Mouse (Mus musculus) c-Kit-positive CD71-positive TER-119-negative erythroid progenitor cells, embryonic 14.5 days (primary cell): Measurements from ENCODE around the gene Scfd2.

Source experiments
- DNase-seq: peaks from one replicate; pipeline ENCODE4 v3.0.0-alpha.2; 2013; ENCODE audit warnings: low read depth

Scfd2 gene

GRCm38 (mm10) chr5:74455510-74456269 is 75.9 kb downstream of the Scfd2 start:
- peak; percentile 15 for DNase-seq

GRCm38 (mm10) chr5:74455094-74455493 is 76.5 kb downstream of the Scfd2 start:
- DNase-seq = no peak

DNA sequence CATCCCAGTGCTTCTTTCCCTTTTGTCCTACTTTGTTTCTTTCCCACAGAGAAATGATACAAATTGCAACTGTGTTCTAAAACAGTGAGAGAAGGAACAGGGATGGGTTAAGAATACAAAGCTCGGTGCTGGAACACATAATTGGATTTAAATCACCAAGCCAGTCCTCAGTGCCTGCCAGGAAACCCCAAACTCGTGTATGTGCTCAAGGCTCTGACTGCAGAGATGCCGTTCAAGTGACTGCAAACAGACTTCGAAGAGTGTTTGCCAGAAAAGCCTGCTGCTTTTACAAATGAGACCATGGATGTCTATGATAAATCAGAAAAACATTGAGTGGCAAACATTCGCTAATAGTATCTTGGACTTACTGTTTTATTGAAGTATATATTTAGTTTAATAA is 80.6 kb downstream of the Scfd2 start:
- no peak for DNase-seq

- no peak for DNase-seq
These were observed 83.8 kb downstream of the Scfd2 start for GRCm38 (mm10) chr5:74447517-74448334.

- no peak for DNase-seq
These were observed 85.7 kb downstream of the Scfd2 start for GRCm38 (mm10) chr5:74445861-74446260.

DNA sequence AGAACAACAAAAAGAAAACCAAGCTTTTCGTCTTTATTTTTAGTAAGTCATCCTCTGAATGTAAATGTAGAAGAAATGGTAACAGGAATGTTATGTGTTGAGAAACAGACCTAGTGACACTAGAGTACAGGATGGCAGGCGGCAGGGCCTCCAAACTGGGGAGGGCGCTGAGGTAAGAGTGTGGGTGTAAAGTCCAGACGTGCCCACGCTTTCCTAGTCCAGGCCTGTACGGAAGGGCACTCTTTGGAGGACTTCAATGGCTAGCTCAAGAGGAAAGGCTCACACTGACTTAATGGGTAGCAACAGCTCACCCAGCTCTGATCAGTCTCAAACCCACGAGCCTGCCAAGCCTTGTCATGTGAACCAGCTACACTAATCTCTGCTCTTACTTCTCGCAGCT is 93.2 kb downstream of the Scfd2 start:
- DNase-seq = no peak

GRCm38 (mm10) chr5:74433580-74434147 is 97.9 kb downstream of the Scfd2 start:
- DNase-seq = peak; percentile 22

- no peak for DNase-seq
These were observed 98.5 kb downstream of the Scfd2 start for GRCm38 (mm10) chr5:74432879-74433539.

DNA sequence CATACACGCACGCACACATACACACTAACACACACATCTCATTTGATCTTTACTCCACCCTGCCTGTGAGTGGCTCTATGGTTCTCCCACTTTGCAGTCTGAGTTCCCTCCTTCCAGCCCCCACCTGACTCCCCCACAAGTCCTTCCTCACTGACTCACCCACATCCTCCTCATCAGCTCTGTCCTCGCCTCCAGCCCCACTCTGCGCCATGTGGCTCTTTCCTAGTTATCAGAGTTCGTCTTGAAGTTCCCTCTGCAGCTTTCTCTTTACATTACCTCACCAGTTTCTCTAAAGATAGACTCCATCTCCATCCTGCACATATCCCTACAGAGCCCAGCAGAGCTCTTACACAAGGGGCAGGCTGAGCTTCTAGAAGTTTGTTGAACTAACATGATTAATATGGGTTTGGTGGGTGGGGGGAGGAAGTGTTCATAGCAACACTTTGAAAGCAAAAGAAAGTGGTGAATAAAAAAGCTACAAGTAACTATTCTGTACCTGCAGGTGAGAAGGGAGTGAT is 110.9 kb downstream of the Scfd2 start:
- no peak for DNase-seq

GRCm38 (mm10) chr5:74412557-74412956 is 119.0 kb downstream of the Scfd2 start:
- no peak for DNase-seq

DNA sequence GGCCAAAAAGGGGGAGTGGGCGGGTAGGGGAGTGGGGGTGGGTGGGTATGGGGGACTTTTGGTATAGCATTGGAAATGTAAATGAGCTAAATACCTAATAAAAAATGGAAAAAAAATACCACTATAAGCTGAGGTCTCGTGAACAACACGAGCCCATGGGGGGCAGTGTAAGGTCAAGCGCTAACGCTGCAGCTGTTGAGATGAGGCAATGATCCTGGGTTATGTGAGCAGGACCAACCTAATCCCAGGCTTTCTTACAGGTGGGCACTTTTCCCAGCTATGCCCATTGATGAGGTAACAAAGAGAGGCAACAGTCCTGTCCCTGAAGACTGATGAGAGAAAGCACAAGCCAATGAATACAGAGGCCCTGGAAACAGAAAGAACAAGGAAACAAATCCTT is 126.7 kb downstream of the Scfd2 start:
- DNase-seq = no peak

DNA sequence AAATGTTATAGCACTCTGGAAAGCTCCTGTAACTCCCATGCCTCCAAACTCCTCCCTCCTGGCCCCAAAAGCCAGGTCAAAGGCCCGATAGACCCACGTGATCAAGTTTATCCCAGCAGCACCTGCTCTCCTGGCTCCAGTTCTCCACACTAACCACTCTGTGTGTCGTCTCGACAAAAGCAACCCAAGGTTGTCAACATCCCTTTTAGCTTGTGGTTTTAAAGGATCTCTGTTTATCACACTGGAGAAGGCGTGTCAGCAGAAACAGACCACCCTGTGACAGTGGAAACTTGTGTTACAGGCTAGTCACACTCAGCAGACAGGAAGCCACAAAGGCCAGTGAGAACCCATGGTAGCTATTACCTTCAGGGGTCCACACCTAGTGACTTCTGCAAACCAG is 127.5 kb downstream of the Scfd2 start:
- DNase-seq = peak; percentile 16

DNA sequence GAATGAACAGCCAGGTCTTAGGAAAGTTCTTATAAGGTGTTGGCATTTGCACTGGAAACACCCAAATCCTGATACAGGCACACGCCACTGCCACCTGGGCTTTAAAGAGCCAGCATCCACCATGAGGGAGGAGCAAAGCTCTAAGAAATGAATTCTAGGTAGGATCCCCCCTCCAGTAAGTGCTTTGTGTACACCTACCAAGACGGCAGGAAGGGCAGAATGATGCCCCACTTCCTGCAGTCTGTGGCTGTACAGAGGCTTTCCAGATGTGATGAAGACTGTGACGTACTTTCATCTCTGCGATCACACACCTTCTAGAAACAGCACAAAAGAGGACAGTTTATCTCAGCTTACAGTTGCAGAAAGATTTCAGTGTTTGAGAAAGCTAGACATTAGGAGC is 128.9 kb downstream of the Scfd2 start:
- no peak for DNase-seq

DNA sequence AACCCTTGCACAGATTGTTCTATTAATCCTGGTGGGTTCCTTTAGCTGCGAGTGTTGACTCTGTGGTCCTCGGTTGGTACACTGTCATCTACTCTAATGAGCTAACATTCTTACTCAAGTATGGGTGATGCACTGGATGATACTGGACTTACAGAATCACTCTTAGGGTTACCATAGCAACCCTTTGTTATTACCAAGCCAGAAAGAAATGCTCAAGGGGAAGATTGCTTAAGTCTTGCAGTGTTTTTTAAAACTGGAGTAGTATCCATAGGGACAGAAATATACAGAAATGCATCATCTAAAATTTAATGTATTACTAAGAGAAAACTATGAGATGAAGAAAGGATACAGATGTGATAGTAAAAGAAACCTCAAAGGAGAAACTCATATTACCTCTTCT is 139.8 kb downstream of the Scfd2 start:
- DNase-seq = no peak

DNA sequence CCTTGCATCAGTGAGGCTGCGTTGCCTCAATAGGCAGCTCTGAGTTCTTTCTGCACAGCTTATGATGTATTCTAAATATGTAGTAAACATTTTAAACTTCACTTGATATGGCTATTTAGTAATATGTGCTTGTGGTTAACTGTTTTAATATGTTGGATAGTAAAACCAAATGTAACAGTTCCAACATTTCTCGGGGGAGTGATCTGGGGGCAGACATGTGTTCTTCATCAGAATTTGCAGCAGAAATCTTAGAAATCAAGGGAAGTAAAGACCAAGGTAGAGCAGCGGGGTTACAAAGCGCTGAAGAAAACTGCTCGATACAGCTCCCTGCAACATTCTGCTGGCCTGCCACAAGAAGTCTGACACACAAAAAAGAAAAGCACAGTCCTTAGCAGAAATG is 140.2 kb downstream of the Scfd2 start:
- DNase-seq = no peak

- DNase-seq = no peak
These were observed 142.7 kb downstream of the Scfd2 start for GRCm38 (mm10) chr5:74388849-74389248.

DNA sequence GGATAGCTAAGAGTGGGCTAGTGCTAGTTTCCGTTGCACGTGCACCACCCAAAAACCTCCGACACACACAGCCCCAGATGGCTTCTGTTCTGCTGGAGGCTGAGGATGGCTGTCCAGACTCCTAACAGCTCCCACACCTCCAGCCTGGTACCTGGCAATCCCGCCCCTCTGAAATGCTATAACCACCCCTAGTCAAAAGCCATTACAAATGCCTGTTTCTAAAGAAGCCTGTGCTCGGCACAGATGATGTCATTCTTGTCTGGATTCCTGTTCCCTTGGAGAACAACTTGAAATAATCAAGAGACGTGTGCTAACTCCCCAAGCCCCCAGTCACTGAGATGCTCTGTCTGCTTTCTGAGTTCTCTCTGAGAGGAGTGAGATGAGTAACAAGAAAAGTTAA is 143.5 kb downstream of the Scfd2 start:
- no peak for DNase-seq

DNA sequence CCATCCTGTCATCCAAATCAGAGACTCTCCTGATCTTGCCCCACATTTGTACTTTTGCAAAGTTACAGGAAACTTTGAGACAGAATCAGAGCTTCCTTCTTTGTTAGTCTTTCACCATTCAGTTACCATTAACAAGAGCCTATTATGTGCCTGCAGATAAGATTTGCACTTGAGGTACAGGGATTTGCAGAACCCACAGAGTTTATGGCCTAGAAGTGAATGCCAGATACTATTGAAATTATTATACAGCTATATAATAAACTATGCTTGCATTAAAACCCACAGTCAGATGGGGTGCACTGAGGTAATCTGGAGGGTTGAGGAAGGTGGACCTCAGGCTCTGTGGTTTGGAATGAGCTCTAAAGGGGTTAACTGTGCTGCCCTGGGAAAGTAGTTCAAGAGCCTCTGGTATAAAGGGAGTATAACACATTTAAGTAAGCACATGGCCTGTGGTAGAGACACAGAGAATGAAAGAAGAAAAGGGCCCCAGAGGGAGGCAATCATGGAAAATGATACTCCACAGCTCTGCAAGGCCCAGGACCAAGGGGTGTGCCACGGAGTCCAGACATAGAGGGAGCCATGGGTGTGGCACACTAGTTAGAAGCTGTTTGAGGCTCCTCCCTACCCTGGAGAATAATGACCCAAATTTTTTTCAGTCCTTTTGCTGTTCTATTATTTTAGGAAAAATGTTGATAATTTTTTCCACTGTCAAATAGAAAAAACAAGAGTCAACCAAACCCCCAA is 144.2 kb downstream of the Scfd2 start:
- no peak for DNase-seq

DNA sequence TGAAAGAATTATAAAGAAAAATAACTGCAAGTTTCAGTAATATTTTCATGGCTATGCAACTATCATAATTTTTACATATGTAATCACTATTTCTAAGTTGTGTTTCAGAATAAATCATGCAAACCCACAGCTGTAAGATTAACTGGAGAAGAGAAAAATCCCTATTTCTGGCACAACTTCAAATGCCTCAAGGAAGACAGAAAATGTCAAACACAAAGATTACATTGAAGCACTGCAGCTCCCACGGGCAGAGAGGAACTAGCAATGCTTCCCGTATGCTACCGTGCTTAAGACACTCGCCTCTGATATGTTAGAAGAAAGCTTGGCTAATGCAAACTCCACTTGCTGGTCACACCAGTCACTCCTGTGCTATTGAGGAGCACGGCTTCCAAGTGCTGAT is 151.5 kb downstream of the Scfd2 start:
- no peak for DNase-seq

DNA sequence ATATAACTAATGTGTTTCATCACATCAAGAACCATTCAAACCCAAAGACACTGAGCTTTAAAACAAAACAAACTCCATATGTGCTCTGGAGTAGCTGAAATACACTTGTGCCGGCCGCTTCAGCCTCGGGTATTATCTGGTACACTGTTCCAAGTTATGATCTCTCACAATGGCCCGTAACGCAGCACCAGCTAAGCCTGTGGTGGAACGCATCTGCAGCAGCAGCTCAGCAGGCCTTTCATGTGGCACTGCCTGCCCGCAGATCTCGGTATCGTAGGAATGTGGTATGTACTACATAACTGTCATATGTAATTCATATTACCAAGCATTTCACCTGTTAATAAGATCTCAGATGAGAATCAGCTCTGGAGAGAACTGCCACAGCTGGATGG is 164.9 kb downstream of the Scfd2 start:
- no peak for DNase-seq

DNA sequence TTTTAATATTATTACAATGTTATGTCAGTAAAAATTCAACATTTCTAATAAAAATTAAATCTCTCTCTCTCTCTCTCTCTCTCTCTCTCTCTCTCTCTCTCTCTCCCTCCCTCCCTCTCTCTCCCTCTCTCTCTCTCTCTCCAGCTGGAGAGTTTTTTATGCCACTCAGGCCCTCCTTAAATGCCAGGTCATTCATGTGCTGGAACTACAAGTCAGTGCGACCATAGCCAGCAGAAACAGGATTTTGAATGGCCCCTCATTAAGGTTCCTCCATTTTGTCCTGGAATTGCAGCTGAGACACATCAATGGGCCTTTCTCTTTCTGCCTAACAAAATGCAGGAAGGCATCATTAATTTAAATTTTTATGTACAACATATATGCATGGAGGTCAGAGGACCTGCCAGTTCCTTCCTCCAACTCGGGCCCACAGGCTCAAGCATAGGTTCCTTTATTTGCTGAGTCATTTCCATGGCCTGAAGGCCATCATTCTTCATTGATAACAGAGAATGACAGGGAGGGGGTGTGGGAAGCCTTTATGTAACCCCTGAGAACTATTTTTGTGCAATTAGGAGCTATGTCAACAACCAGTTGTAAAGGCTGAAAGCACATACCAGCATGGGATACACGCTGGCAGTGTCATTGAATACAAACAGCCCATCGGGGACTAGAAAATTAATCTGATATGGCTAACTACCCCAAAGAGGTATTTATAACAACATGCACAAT is 165.4 kb downstream of the Scfd2 start:
- DNase-seq = peak; percentile 5
